Mouse (Mus musculus) olfactory bulb, adult 2 months (tissue): ENCODE measurements around the gene Tex36.

Experiments
- CTCF ChIP-seq: fragments of 200-500 bp; IDR thresholded peaks from 2 replicates; pipeline ENCODE4 v1.5.1; 2012; ENCODE audit warnings: low read depth, mild to moderate bottlenecking, low read length, moderate library complexity; ENCODE audit not compliant: insufficient read depth
- POLR2A ChIP-seq: fragments of 200-500 bp; IDR thresholded peaks from 2 replicates; pipeline ENCODE4 v1.6.1; 2012; ENCODE audit warnings: mild to moderate bottlenecking, low read depth, low read length, moderate library complexity; ENCODE audit not compliant: insufficient read depth

- TF ChIP-seq CTCF (no peak), POLR2A (no peak)
These were observed 10.2 kb downstream of the Tex36 start for GRCm38 (mm10) chr7:133591750-133592149.
